8 mouse cellular contexts compared by ENCODE assay signal in genomic region chr11:23894141-23895059, GRCm38 (mm10). TPM values are rescaled to one million over a fixed set of nuclear protein-coding genes. Genes with fewer than 3 reads are reported as not detected.
DNase-seq lines count a peak whose midpoint lies in the region; ATAC-seq and TF ChIP-seq lines count a peak whose summit lies in the region.

No protein-coding gene starts in this region.

- H3K36me3 ChIP-seq in kidney, embryonic 14.5 days (ENCODE audit: control insufficient read depth, insufficient read depth, low read length) = peaks cover 9% of the 10 kb centered on the region; the same call in 1 of the 2 replicates
- peaks cover under 1% of the 10 kb centered on the region for H3K36me3 ChIP-seq in ES-E14 (ENCODE audit: control insufficient read depth, insufficient read depth, low read length, poor library complexity, severe bottlenecking)
- H3K36me3 ChIP-seq in heart, embryonic 16.5 days (ENCODE audit: control insufficient read depth, insufficient read depth) = peaks cover 4% of the 10 kb centered on the region; the same call in 1 of the 2 replicates
- H3K36me3 ChIP-seq in liver, adult 2 months (ENCODE audit: control insufficient read depth, insufficient read depth, low read length) = peaks cover 6% of the 10 kb centered on the region

- no peaks in the 10 kb centered on the region; the same call in 1 of the 2 replicates for H3K27me3 ChIP-seq in kidney, embryonic 14.5 days (ENCODE audit: control insufficient read depth, insufficient read depth, low read length)
- no peaks in the 10 kb centered on the region for H3K27me3 ChIP-seq in heart, embryonic 16.5 days (ENCODE audit: control insufficient read depth, insufficient read depth, low read length)
- H3K27me3 ChIP-seq in liver, adult 2 months (ENCODE audit: control insufficient read depth, insufficient read depth, low read length) = no peaks in the 10 kb centered on the region

- TF ChIP-seq CTCF in liver, adult 2 months (IDR thresholded peaks at IDR 0.05; ENCODE audit: low read depth, low read length) = no peak

- no peak for TF ChIP-seq POLR2A in liver, adult 2 months (IDR thresholded peaks at IDR 0.05; ENCODE audit: extremely low read depth, insufficient read depth, low read length)

- WGBS in kidney, embryonic 14.5 days = 1% methylated on average over 43 of the region's 48 CpGs
- 1% methylated on average over 37 of the region's 48 CpGs for WGBS in heart, embryonic 16.5 days
- 1% methylated on average over 48 of the region's 48 CpGs for WGBS in liver, adult 2 months

- peaks cover 7% of the 10 kb centered on the region; the same call in 1 of the 2 replicates for H3K79me2 ChIP-seq in liver, adult 2 months (ENCODE audit: control insufficient read depth, insufficient read depth, low read length)

- H3K4me1 ChIP-seq in kidney, embryonic 14.5 days (ENCODE audit: control insufficient read depth, insufficient read depth, low read length) = 0 out of 2 replicates have a peak, but pooled peaks cover 5% of the 10 kb centered on the region
- H3K4me1 ChIP-seq in ES-E14 (ENCODE audit: control insufficient read depth in 2 of 2, insufficient read depth in 2 of 2, low read length in 2 of 2, poor library complexity in 1 of 2) = peaks cover 0 to 8% of the 10 kb centered on the region in 2 experiments; a peak in 2 of 4 replicates
- 0 out of 2 replicates have a peak, but pooled peaks cover 2% of the 10 kb centered on the region for H3K4me1 ChIP-seq in heart, embryonic 16.5 days (ENCODE audit: control insufficient read depth, insufficient read depth, low read length)
- H3K4me1 ChIP-seq in liver, adult 2 months (ENCODE audit: control insufficient read depth, insufficient read depth, low read length) = peaks cover 2% of the 10 kb centered on the region; the same call in 1 of the 2 replicates

- peak overlapping the region; percentile 86 for H3K27ac ChIP-seq in kidney, embryonic 14.5 days (ENCODE audit: low read depth, low read length)
- H3K27ac ChIP-seq in ES-E14 (ENCODE audit: insufficient read depth, low read depth, low read length, poor library complexity, severe bottlenecking) = peak overlapping the region; percentile 82
- H3K27ac ChIP-seq in heart, embryonic 16.5 days (ENCODE audit: low read length) = peak overlapping the region; percentile 94
- H3K27ac ChIP-seq in liver, adult 2 months (replicated peaks; ENCODE audit: insufficient read depth, low read depth, low read length) = peak overlapping the region; percentile 89

- peak overlapping the region; percentile 69 for H3K9ac ChIP-seq in kidney, embryonic 14.5 days (ENCODE audit: low read depth, low read length)
- peak overlapping the region; percentile 91 for H3K9ac ChIP-seq in ES-E14 (ENCODE audit: insufficient read depth, low read depth, low read length, poor library complexity, severe bottlenecking)
- H3K9ac ChIP-seq in heart, embryonic 16.5 days (ENCODE audit: low read length) = peak overlapping the region; percentile 85
- peak overlapping the region; percentile 87 for H3K9ac ChIP-seq in liver, adult 2 months (ENCODE audit: low read depth, low read length)

- peak overlapping the region; percentile 67 for H3K4me3 ChIP-seq in kidney, embryonic 14.5 days (ENCODE audit: low read length)
- peak overlapping the region; percentile 91 to 97 for H3K4me3 ChIP-seq in ES-E14 (ENCODE audit: insufficient read depth in 1 of 2, low read depth in 1 of 2, low read length in 2 of 2, poor library complexity in 1 of 2, severe bottlenecking in 1 of 2)
- H3K4me3 ChIP-seq in heart, embryonic 16.5 days (ENCODE audit: low read length) = peak overlapping the region; percentile 92
- peak overlapping the region; percentile 85 for H3K4me3 ChIP-seq in liver, adult 2 months (ENCODE audit: insufficient read depth, low read depth, low read length)

- peak overlapping the region; percentile 73 for H3K4me2 ChIP-seq in kidney, embryonic 14.5 days (replicated peaks; ENCODE audit: low read depth, low read length)
- peak overlapping the region; percentile 75 for H3K4me2 ChIP-seq in heart, embryonic 16.5 days (ENCODE audit: low read depth, low read length)

- in situ Hi-C loops in ES-E14 (cut with MboI; ENCODE audit: low sequenced_read_pairs in 2 of 2, unreplicated experiment in 2 of 2) = no loop called here

- H3K9me3 ChIP-seq in kidney, embryonic 14.5 days (ENCODE audit: control insufficient read depth, low read length) = no peaks in the 10 kb centered on the region
- H3K9me3 ChIP-seq in ES-E14 (ENCODE audit: control insufficient read depth, insufficient read depth, low read depth, low read length) = no peaks in the 10 kb centered on the region
- no peaks in the 10 kb centered on the region for H3K9me3 ChIP-seq in heart, embryonic 16.5 days (replicated peaks; ENCODE audit: control insufficient read depth, low read length)

- ATAC-seq in kidney, embryonic 14.5 days (ENCODE audit: low FRiP score, low TSS enrichment) = peak; percentile 86
- ATAC-seq in heart, embryonic 16.5 days (replicated peaks; ENCODE audit: extremely low read depth, insufficient read depth, low FRiP score) = peak; percentile 72
- ATAC-seq in neutrophil, adult 5-6 weeks (ENCODE audit: extremely low read depth, insufficient number of reproducible peaks, low FRiP score, poor library complexity, severe bottlenecking) = peak; percentile 1; the same call in 1 of the 2 replicates

- no peak for DNase-seq in kidney, postnatal 14 days
- no peak for DNase-seq in ES-E14 (ENCODE audit: low read depth, low spot score)
- peak; percentile 8 for DNase-seq in c-Kit-positive CD71-positive TER-119-positive erythroid progenitor cells, embryonic 14.5 days (ENCODE audit: low spot score)
- peak; percentile 10 for DNase-seq in liver, adult 2 months (ENCODE audit: extremely low read depth, low read depth, low spot score)
- no peak for DNase-seq in adrenal gland, adult (ENCODE audit: inconsistent age in 2 of 2, low spot score in 1 of 2)

TF ChIP-seq in ES-E14, 5 proteins besides CTCF, POLR2A, EP300 and RAD21:
- TF ChIP-seq ZC3H11A (IDR thresholded peaks at IDR 0.05; ENCODE audit: borderline replicate concordance, low read depth, low read length) (no peak), ZNF384 (IDR thresholded peaks at IDR 0.05; ENCODE audit: low read depth, low read length) (no peak), MAFK (IDR thresholded peaks at IDR 0.05; ENCODE audit: insufficient read depth, low read depth, low read length) (no peak), CHD2 (IDR thresholded peaks at IDR 0.05; ENCODE audit: low read depth, low read length) (no peak), HCFC1 (IDR thresholded peaks at IDR 0.05; ENCODE audit: borderline replicate concordance, insufficient read depth, low read length) (no peak)
TF ChIP-seq in ES-E14: peak in this region for 0.

RNA-seq across cellular contexts. Expression of gene Papolg, which starts 0.7 kb away (rescaled TPM):
- polyA plus RNA-seq in kidney, embryonic 14.5 days (2014; fragmentation: Nextera tagmentation; extraction: Ambion mirVana) = 12.5 and 14.8 TPM in 2 replicates
- 11.4 and 14.0 TPM in 2 replicates for total RNA-seq in ES-E14 (2012; rRNA removed)
- polyA plus RNA-seq in heart, embryonic 16.5 days (2015; fragmentation: Nextera tagmentation; extraction: Ambion mirVana) = 9.1 and 9.5 TPM in 2 replicates
- total RNA-seq in liver, adult 2 months (2014; rRNA removed) = 4.9 and 5.3 TPM in 2 replicates
- polyA plus RNA-seq in liver, adult 2 months (2012; rRNA removed) = 0.92 and 1.6 TPM in 2 replicates
- 51.8 and 70.9 TPM in 2 replicates for total RNA-seq in neutrophil, adult 5-6 weeks (2017)

Comparison
In these comparisons a context has a peak if more than half of its experiments do, and no peak if none do; other contexts are left out.
1. ATAC-seq: peak in every context shown above with its lines; median percentile 86 in kidney, embryonic 14.5 days; 72 in heart, embryonic 16.5 days; 1 in neutrophil, adult 5-6 weeks.
2. DNase-seq: peak in c-Kit-positive CD71-positive TER-119-positive erythroid progenitor cells, embryonic 14.5 days (single experiment) and liver, adult 2 months (single experiment); none in kidney, postnatal 14 days (single experiment), ES-E14 (single experiment) and adrenal gland, adult (0 of 2).
3. Peak in every context shown above with its lines, with median percentiles within 50 percentile points of each other: H3K27ac ChIP-seq, H3K4me3 ChIP-seq and H3K9ac ChIP-seq.